In genomic region chr17:33902491-33902890, GRCm38 (mm10) we compare ENCODE assay signal across 22 mouse cellular contexts. TPM values are rescaled to one million over a fixed set of nuclear protein-coding genes. Genes with fewer than 3 reads are reported as not detected.
DNase-seq lines count a peak whose midpoint lies in the region; ATAC-seq and TF ChIP-seq lines count a peak whose summit lies in the region.
"Had no signal": no experiment of that assay in that cellular context is flagged by ENCODE, and none has a peak within 500 bp of the region (broad histone marks: within the 10 kb centered on the region; RNA-seq: fewer than 3 reads in every experiment).

No protein-coding gene starts in this region.

- TF ChIP-seq POLR2A in thymus, adult 2 months (IDR thresholded peaks at IDR 0.05; ENCODE audit: control insufficient read depth, extremely low read depth, insufficient read depth, low read length, poor library complexity): no peak
- TF ChIP-seq POLR2A in cerebellum, adult 2 months (IDR thresholded peaks at IDR 0.05; ENCODE audit: borderline replicate concordance, insufficient read depth, low read length): no peak

- no peak for TF ChIP-seq CTCF in thymus, adult 2 months (IDR thresholded peaks at IDR 0.05; ENCODE audit: borderline replicate concordance, control insufficient read depth, extremely low read depth, insufficient read depth, low read length, poor library complexity)
- no peak for TF ChIP-seq CTCF in cerebellum, adult 2 months (IDR thresholded peaks at IDR 0.05; ENCODE audit: borderline replicate concordance, insufficient read depth, low read depth, low read length)

- peak overlapping the region; percentile 67 for H3K27ac ChIP-seq in thymus, adult 2 months (ENCODE audit: control insufficient read depth, insufficient read depth, low read length)
- peak overlapping the region; percentile 59 for H3K27ac ChIP-seq in liver, embryonic 16.5 days (ENCODE audit: low read length)
- H3K27ac ChIP-seq in midbrain, embryonic 15.5 days: no peak overlapping the region
- H3K27ac ChIP-seq in cerebellum, adult 2 months (ENCODE audit: insufficient read depth, low read length): no peak overlapping the region
- H3K27ac ChIP-seq: forebrain, embryonic 10.5 days; hindbrain, embryonic 10.5 days; midbrain, embryonic 13.5 days; stomach, postnatal 0 days had no signal

- no peaks in the 10 kb centered on the region for H3K27me3 ChIP-seq in thymus, adult 2 months (ENCODE audit: control insufficient read depth, insufficient read depth, low read length)
- no peaks in the 10 kb centered on the region for H3K27me3 ChIP-seq in liver, embryonic 16.5 days (ENCODE audit: control insufficient read depth, insufficient read depth, low read depth, low read length)
- H3K27me3 ChIP-seq in midbrain, embryonic 15.5 days (replicated peaks): no peaks in the 10 kb centered on the region
- no peaks in the 10 kb centered on the region for H3K27me3 ChIP-seq in cerebellum, adult 2 months (ENCODE audit: control insufficient read depth, insufficient read depth, low read length)
- H3K27me3 ChIP-seq: midbrain, embryonic 13.5 days had no signal

- H3K9me3 ChIP-seq in liver, embryonic 16.5 days (replicated peaks; ENCODE audit: control insufficient read depth, low read length): no peaks in the 10 kb centered on the region
- H3K9me3 ChIP-seq in midbrain, embryonic 15.5 days: no peaks in the 10 kb centered on the region
- H3K9me3 ChIP-seq: forebrain, embryonic 10.5 days; G1E; hindbrain, embryonic 10.5 days; midbrain, embryonic 13.5 days had no signal

- H3K4me2 ChIP-seq in liver, embryonic 16.5 days (ENCODE audit: low read depth, low read length): 0 out of 2 replicates have a peak overlapping the region, but pooled peaks have one; percentile 19
- no peak overlapping the region for H3K4me2 ChIP-seq in midbrain, embryonic 15.5 days
- H3K4me2 ChIP-seq: midbrain, embryonic 13.5 days had no signal

- DNase-seq in thymus, adult 2 months: no peak
- no peak for DNase-seq in thymus, adult 18-20 months
- peak; percentile 74 for DNase-seq in induced T-regulatory cell, adult 2 months (ENCODE audit: low read depth)
- no peak for DNase-seq in layer of hippocampus, adult 9-10 months (ENCODE audit: low spot score)
- DNase-seq in embryo, embryonic 11 days: no peak
- no peak for DNase-seq in cerebellum, adult 2 months
- DNase-seq: adrenal gland, adult 8-10 months; cerebellum, adult 18-20 months; gastrocnemius, postnatal 14 days; left cerebral cortex, postnatal 4 days; lung, adult 18-20 months; lung, postnatal 36 days; spleen, adult 18-20 months; thymus, postnatal 25 days had no signal

- H3K36me3 ChIP-seq in thymus, adult 2 months (ENCODE audit: control insufficient read depth, insufficient read depth, low read length): no peaks in the 10 kb centered on the region
- H3K36me3 ChIP-seq in liver, embryonic 16.5 days (ENCODE audit: control insufficient read depth, insufficient read depth): no peaks in the 10 kb centered on the region
- no peaks in the 10 kb centered on the region for H3K36me3 ChIP-seq in midbrain, embryonic 15.5 days (replicated peaks)
- H3K36me3 ChIP-seq: forebrain, embryonic 10.5 days; G1E; hindbrain, embryonic 10.5 days; midbrain, embryonic 13.5 days had no signal

- H3K4me3 ChIP-seq in thymus, adult 2 months (ENCODE audit: control insufficient read depth, insufficient read depth, low read length): no peak overlapping the region
- no peak overlapping the region for H3K4me3 ChIP-seq in liver, embryonic 16.5 days (ENCODE audit: low read depth, low read length)
- no peak overlapping the region for H3K4me3 ChIP-seq in midbrain, embryonic 15.5 days
- H3K4me3 ChIP-seq in cerebellum, adult 2 months (replicated peaks; ENCODE audit: insufficient read depth, low read depth, low read length): no peak overlapping the region
- H3K4me3 ChIP-seq: forebrain, embryonic 10.5 days; hindbrain, embryonic 10.5 days; midbrain, embryonic 13.5 days had no signal

- 30% methylated on average over 7 of the region's 7 CpGs for WGBS in thymus, adult 2 months
- WGBS in liver, embryonic 16.5 days (ENCODE audit: insufficient replicate concordance): 21% methylated on average over 7 of the region's 7 CpGs
- WGBS in midbrain, embryonic 15.5 days: 84% methylated on average over 7 of the region's 7 CpGs
- WGBS in cerebellum, adult 2 months: 80% methylated on average over 7 of the region's 7 CpGs

- H3K4me1 ChIP-seq in thymus, adult 2 months (replicated peaks; ENCODE audit: control insufficient read depth, insufficient read depth, low read length): peaks cover 5% of the 10 kb centered on the region; the same call in 1 of the 2 replicates
- H3K4me1 ChIP-seq in liver, embryonic 16.5 days (ENCODE audit: control insufficient read depth, low read depth, low read length): peaks cover 46% of the 10 kb centered on the region
- H3K4me1 ChIP-seq in midbrain, embryonic 15.5 days: no peaks in the 10 kb centered on the region; the same call in 1 of the 2 replicates
- H3K4me1 ChIP-seq in cerebellum, adult 2 months (ENCODE audit: control insufficient read depth, insufficient read depth, low read length): no peaks in the 10 kb centered on the region
- H3K4me1 ChIP-seq: midbrain, embryonic 13.5 days had no signal

- ATAC-seq in liver, embryonic 16.5 days (ENCODE audit: low read depth): no peak
- ATAC-seq in midbrain, embryonic 15.5 days (replicated peaks): no peak
- ATAC-seq: midbrain, embryonic 13.5 days had no signal

- H3K9ac ChIP-seq in liver, embryonic 16.5 days (ENCODE audit: low read depth, low read length): no peak overlapping the region
- H3K9ac ChIP-seq in midbrain, embryonic 15.5 days: no peak overlapping the region
- H3K9ac ChIP-seq: midbrain, embryonic 13.5 days had no signal

RNA-seq across cellular contexts. Expression of gene Platr17, which starts 2.4 kb away (rescaled TPM):
- 0.69 and 1.0 TPM in 2 replicates for polyA plus RNA-seq in thymus, adult 2 months (2012; rRNA removed)
- polyA plus RNA-seq in liver, embryonic 16.5 days (2015; fragmentation: Nextera tagmentation; extraction: Ambion mirVana): 0.21 and 0.54 TPM in 2 replicates
- polyA plus RNA-seq in midbrain, embryonic 15.5 days (2015; fragmentation: Nextera tagmentation; extraction: Ambion mirVana): 0.50 and 0.51 TPM in 2 replicates
- polyA plus RNA-seq in cerebellum, adult 2 months (2012; rRNA removed): 0.48 and 0.65 TPM in 2 replicates
- polyA plus RNA-seq: embryonic facial prominence, embryonic 14.5 days had no signal

RNA-seq across cellular contexts. Expression of gene Daxx, which starts 6.7 kb away (rescaled TPM):
- polyA plus RNA-seq in thymus, adult 2 months (2012; rRNA removed): 116 and 129 TPM in 2 replicates
- polyA plus RNA-seq in liver, embryonic 16.5 days (2015; fragmentation: Nextera tagmentation; extraction: Ambion mirVana): 18.6 and 19.6 TPM in 2 replicates
- polyA plus RNA-seq in midbrain, embryonic 15.5 days (2015; fragmentation: Nextera tagmentation; extraction: Ambion mirVana): 59.4 and 61.1 TPM in 2 replicates
- polyA plus RNA-seq in cerebellum, adult 2 months (2012; rRNA removed): 28.6 and 30.4 TPM in 2 replicates

RNA-seq across cellular contexts. Expression of gene Kifc1, which starts 12.0 kb away (rescaled TPM):
- 57.3 and 70.8 TPM in 2 replicates for polyA plus RNA-seq in thymus, adult 2 months (2012; rRNA removed)
- polyA plus RNA-seq in liver, embryonic 16.5 days (2015; fragmentation: Nextera tagmentation; extraction: Ambion mirVana): 5.8 and 6.1 TPM in 2 replicates
- 1.5 and 2.6 TPM in 2 replicates for polyA plus RNA-seq in midbrain, embryonic 15.5 days (2015; fragmentation: Nextera tagmentation; extraction: Ambion mirVana)
- polyA plus RNA-seq in cerebellum, adult 2 months (2012; rRNA removed): 2.2 and 2.3 TPM in 2 replicates

RNA-seq across cellular contexts. Expression of gene Tapbp, which starts 13.2 kb away (rescaled TPM):
- 201 and 248 TPM in 2 replicates for polyA plus RNA-seq in thymus, adult 2 months (2012; rRNA removed)
- polyA plus RNA-seq in liver, embryonic 16.5 days (2015; fragmentation: Nextera tagmentation; extraction: Ambion mirVana): 31.0 and 34.6 TPM in 2 replicates
- polyA plus RNA-seq in midbrain, embryonic 15.5 days (2015; fragmentation: Nextera tagmentation; extraction: Ambion mirVana): 23.6 and 28.6 TPM in 2 replicates
- 27.7 and 28.5 TPM in 2 replicates for polyA plus RNA-seq in cerebellum, adult 2 months (2012; rRNA removed)

RNA-seq across cellular contexts. Expression of gene Zbtb22, which starts 13.2 kb away (rescaled TPM):
- polyA plus RNA-seq in thymus, adult 2 months (2012; rRNA removed): 119 and 120 TPM in 2 replicates
- 7.8 and 9.1 TPM in 2 replicates for polyA plus RNA-seq in liver, embryonic 16.5 days (2015; fragmentation: Nextera tagmentation; extraction: Ambion mirVana)
- polyA plus RNA-seq in midbrain, embryonic 15.5 days (2015; fragmentation: Nextera tagmentation; extraction: Ambion mirVana): 18.1 and 18.3 TPM in 2 replicates
- polyA plus RNA-seq in cerebellum, adult 2 months (2012; rRNA removed): 30.2 and 33.4 TPM in 2 replicates

Comparison
In these comparisons a context has a peak if more than half of its experiments do, and no peak if none do; other contexts are left out.
1. H3K27ac ChIP-seq: peak in thymus, adult 2 months (single experiment) and liver, embryonic 16.5 days (single experiment); none in midbrain, embryonic 15.5 days (single experiment) and cerebellum, adult 2 months (single experiment).